Mouse (Mus musculus) mesoderm, embryonic 11.5 days (tissue): ENCODE measurements at regions not wholly inside any gene's neighbourhood (a gene's known extent, or its start where the extent isn't known, plus 50 kb on each side); places are given as distances from the start of the nearest gene placed in this dataset.

Experiments
- DNase-seq: peaks from one replicate; pipeline ENCODE4 v3.0.0-alpha.2; 2012; ENCODE audit warnings: low read depth, low spot score

- no peak for DNase-seq
These were observed 190.3 kb upstream of the Arhgap24 start for GRCm38 (mm10) chr5:102290866-102291265.

- DNase-seq, result no peak
These were observed 185.6 kb upstream of the Arhgap24 start for GRCm38 (mm10) chr5:102295564-102295963.

DNA sequence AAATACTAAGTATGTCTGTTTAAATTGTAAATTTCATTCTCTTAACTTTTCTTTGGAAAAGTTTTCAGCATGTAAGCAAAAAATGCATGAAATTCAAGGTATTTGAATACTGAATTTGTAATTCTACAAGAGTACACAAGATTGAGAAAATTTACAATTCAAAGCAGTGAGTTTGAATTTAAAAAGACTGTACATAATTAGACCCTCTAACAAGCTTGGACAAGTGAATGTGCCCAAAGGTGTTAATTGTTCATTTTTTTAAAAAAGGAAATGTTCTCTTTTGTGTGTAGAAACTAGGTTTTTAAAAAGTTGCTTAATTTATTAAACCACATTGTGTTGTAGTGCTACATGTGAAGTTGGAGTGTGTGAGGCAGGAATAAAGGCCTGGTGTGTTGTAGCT, 174.9 kb upstream of the Arhgap24 start:
- DNase-seq, result no peak

DNA sequence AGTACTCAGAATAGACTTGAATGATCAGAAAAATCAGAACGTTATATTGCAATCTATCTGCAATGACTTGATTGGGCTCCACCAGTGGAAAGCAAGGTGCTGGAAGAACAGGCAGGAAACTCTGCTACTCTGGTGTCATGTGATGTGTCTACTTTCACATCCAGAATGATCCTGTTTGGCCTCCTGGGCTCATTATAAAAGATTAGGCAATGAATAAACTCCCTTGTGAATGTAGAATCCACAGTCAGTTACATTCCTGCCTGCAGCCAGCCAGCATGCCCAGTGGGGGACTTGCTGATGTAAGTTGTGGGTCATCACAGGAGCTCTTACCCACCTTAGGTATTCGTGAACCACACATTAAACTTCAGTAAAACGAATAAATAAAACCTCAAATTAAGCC, 174.5 kb upstream of the Arhgap24 start:
- no peak for DNase-seq

- DNase-seq, result no peak
These were observed 169.6 kb upstream of the Arhgap24 start for GRCm38 (mm10) chr5:102311570-102311969.

- no peak for DNase-seq
These were observed 152.9 kb upstream of the Arhgap24 start for GRCm38 (mm10) chr5:102328197-102328784.

GRCm38 (mm10) chr5:102333894-102334293, 147.3 kb upstream of the Arhgap24 start:
- DNase-seq, result no peak

- DNase-seq, result no peak
These were observed 146.6 kb upstream of the Arhgap24 start for GRCm38 (mm10) chr5:102334442-102335197.

DNA sequence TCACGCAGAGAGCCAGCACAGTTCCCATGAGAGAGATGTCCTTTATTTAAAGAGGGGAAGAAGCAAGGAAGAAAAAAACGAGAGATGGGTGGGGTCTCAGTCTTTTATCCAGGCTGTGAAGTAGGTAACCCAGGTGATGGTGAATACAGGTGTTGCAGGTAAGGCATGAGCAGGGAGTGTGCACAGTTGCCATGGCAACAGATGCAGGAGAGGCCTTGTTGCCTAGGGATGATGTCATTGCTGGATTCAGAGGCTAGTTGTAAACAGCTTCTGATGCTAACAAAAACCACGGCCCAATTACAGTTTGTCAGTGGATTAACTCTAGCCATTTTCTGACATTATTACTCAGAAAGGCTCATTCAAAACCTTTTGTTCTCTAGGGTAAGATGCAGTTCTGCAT, 114.7 kb upstream of the Arhgap24 start:
- no peak for DNase-seq

DNA sequence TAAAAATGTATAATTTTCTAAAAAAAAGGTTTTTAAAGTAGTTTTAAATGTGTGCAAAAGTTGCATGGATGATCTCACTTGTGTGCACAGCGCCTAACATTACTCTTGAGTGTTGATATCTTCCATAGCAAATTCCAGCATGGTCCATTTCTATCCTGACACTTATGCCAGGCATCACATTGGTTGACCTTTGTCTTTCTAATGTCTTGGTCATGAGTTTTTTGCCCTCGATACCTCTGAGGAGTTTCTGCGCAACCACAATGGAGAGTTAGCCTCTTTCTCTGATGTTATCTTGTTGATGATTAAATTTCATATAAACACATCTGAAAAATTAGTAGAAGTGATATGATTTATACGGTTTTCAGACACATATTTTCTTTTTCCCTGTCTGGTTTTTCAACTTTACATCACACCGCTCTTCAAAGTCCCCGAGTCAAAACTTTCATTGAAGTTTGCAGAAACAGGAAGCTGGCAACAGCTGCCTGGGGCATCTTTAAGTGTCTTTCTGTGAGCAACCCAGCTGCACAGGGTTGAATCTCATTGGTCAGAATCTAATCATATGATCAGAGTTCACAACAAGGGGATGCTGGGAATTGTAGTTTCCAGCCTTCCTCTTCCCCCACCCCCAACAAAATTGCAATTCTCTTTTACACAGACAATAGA, 107.8 kb upstream of the Arhgap24 start:
- DNase-seq, result peak; percentile 64

GRCm38 (mm10) chr5:102373972-102374755, 107.0 kb upstream of the Arhgap24 start:
- DNase-seq, result no peak

- no peak for DNase-seq
These were observed 105.9 kb upstream of the Arhgap24 start for GRCm38 (mm10) chr5:102375339-102375738.

- no peak for DNase-seq
These were observed 87.2 kb upstream of the Arhgap24 start for GRCm38 (mm10) chr5:102393941-102394340.

- no peak for DNase-seq
These were observed 85.5 kb upstream of the Arhgap24 start for GRCm38 (mm10) chr5:102395608-102396146.

DNA sequence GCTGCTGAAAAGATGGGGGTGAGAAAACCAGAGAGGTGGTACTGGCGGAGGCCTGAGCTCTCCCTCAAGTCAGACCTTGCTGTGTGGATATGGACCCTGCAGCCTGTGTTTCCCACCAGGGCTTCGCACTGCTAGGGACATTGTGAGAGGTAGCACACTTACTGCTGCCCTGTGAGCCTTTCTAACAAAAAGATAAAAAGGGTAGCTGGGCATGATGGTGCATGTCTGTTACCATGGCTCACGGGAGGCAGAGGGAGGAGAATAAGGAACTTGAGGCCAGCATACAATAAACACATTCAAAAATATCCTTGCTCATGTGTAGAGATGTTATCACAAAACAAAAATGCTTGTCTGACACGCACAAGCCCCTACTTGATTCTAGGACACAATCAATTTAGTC, 82.2 kb upstream of the Arhgap24 start:
- no peak for DNase-seq

- DNase-seq, result no peak
These were observed 63.5 kb upstream of the Arhgap24 start for GRCm38 (mm10) chr5:102417642-102418041.

DNA sequence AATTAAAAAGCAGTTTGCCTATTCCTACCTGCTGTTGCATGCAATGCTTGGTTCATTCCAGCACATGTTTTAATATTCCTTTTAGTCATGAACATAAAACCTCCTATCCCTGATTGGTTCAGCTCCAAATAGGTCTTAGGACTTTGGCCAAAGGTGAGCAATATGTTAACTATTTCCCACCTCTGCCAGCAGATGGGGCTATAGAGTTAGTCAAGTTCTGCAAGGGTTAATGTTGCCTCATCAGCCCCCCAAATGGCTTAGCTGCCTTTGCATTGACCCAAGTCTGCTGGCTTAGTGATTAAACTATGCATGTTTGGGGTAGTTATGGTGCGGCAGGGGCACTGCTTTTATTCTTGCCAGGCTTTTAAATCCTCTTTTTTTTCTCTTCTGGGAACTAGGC, 62.1 kb upstream of the Arhgap24 start:
- DNase-seq, result peak; percentile 54

- DNase-seq, result no peak
These were observed 56.5 kb upstream of the Arhgap24 start for GRCm38 (mm10) chr5:102424636-102425242.

GRCm38 (mm10) chr5:102428310-102428709, 52.9 kb upstream of the Arhgap24 start:
- DNase-seq, result no peak
